23 mouse cellular contexts compared by ENCODE assay signal in the genomic region with DNA sequence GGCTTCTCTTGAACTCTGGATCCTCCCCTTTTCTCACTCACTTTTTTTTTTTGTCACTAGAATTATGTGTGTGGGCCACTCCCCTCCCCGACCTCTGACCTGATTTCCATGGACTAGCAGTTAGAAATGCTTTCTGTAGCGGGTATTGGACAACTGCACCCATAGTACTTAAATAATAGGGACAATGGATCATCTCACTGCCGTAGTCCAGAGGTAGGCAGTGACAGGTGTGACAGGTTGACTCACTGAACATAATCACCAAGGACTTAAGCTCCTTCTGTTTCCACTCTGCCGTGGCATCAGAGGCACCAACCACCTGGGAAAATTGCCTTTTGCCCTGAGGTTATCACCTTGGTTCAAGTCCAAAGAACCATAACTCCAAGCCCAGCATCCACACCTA. TPM values are rescaled to one million over a fixed set of nuclear protein-coding genes. Genes with fewer than 3 reads are reported as not detected.
DNase-seq lines count a peak whose midpoint lies in the region; ATAC-seq and TF ChIP-seq lines count a peak whose summit lies in the region.
"Had no signal": no experiment of that assay in that cellular context is flagged by ENCODE, and none has a peak within 500 bp of the region (broad histone marks: within the 10 kb centered on the region; RNA-seq: fewer than 3 reads in every experiment).

No protein-coding gene starts in this region.

- no peak overlapping the region for H3K4me3 ChIP-seq in intestine, embryonic 16.5 days (ENCODE audit: low read length)
- no peak overlapping the region for H3K4me3 ChIP-seq in intestine, embryonic 15.5 days (replicated peaks)
- no peak overlapping the region for H3K4me3 ChIP-seq in kidney, embryonic 14.5 days (ENCODE audit: low read length)
- no peak overlapping the region for H3K4me3 ChIP-seq in intestine, postnatal 0 days (ENCODE audit: low read depth, low read length)
- H3K4me3 ChIP-seq in small intestine, adult 2 months (ENCODE audit: low read depth, low read length): no peak overlapping the region
- H3K4me3 ChIP-seq: embryonic facial prominence, embryonic 12.5 days; embryonic facial prominence, embryonic 15.5 days; erythroblast, embryonic 14.5 days; forebrain, embryonic 12.5 days; forebrain, embryonic 15.5 days; heart, embryonic 13.5 days; hindbrain, embryonic 12.5 days; hindbrain, embryonic 15.5 days had no signal

- no peaks in the 10 kb centered on the region for H3K4me1 ChIP-seq in intestine, embryonic 16.5 days (ENCODE audit: control insufficient read depth, insufficient read depth, low read length)
- H3K4me1 ChIP-seq in intestine, embryonic 15.5 days (replicated peaks): no peaks in the 10 kb centered on the region
- peaks cover 2% of the 10 kb centered on the region; the same call in 1 of the 2 replicates for H3K4me1 ChIP-seq in kidney, embryonic 14.5 days (ENCODE audit: control insufficient read depth, insufficient read depth, low read length)
- no peaks in the 10 kb centered on the region for H3K4me1 ChIP-seq in intestine, postnatal 0 days (replicated peaks; ENCODE audit: control insufficient read depth, insufficient read depth, low read length)
- peaks cover 13% of the 10 kb centered on the region; the same call in 1 of the 2 replicates for H3K4me1 ChIP-seq in small intestine, adult 2 months (ENCODE audit: control insufficient read depth, insufficient read depth, insufficient read length, low read length)
- H3K4me1 ChIP-seq: embryonic facial prominence, embryonic 12.5 days; embryonic facial prominence, embryonic 15.5 days; forebrain, embryonic 12.5 days; hindbrain, embryonic 12.5 days; hindbrain, embryonic 15.5 days had no signal

- TF ChIP-seq POLR2A in small intestine, adult 2 months (IDR thresholded peaks at IDR 0.05; ENCODE audit: low read depth, low read length): no peak

- H3K9ac ChIP-seq in intestine, embryonic 16.5 days (ENCODE audit: low read depth, low read length): no peak overlapping the region
- H3K9ac ChIP-seq in intestine, embryonic 15.5 days: no peak overlapping the region
- H3K9ac ChIP-seq in kidney, embryonic 14.5 days (ENCODE audit: low read depth, low read length): no peak overlapping the region
- H3K9ac ChIP-seq in intestine, postnatal 0 days (ENCODE audit: low read depth, low read length): no peak overlapping the region
- H3K9ac ChIP-seq: embryonic facial prominence, embryonic 12.5 days; embryonic facial prominence, embryonic 15.5 days; forebrain, embryonic 12.5 days; forebrain, embryonic 15.5 days; heart, embryonic 13.5 days; hindbrain, embryonic 12.5 days; hindbrain, embryonic 15.5 days had no signal

- no peaks in the 10 kb centered on the region for H3K9me3 ChIP-seq in intestine, embryonic 16.5 days (ENCODE audit: control insufficient read depth, low read length)
- H3K9me3 ChIP-seq in intestine, embryonic 15.5 days: no peaks in the 10 kb centered on the region
- H3K9me3 ChIP-seq in kidney, embryonic 14.5 days (ENCODE audit: control insufficient read depth, low read length): no peaks in the 10 kb centered on the region
- no peaks in the 10 kb centered on the region for H3K9me3 ChIP-seq in intestine, postnatal 0 days (ENCODE audit: control insufficient read depth)
- H3K9me3 ChIP-seq: embryonic facial prominence, embryonic 12.5 days; embryonic facial prominence, embryonic 15.5 days; forebrain, embryonic 12.5 days; forebrain, embryonic 15.5 days; heart, embryonic 13.5 days; hindbrain, embryonic 12.5 days; hindbrain, embryonic 15.5 days had no signal

- 68% methylated on average over 4 of the region's 4 CpGs for WGBS in intestine, embryonic 16.5 days
- 71% methylated on average over 4 of the region's 4 CpGs for WGBS in intestine, embryonic 15.5 days
- 48% methylated on average over 4 of the region's 4 CpGs for WGBS in kidney, embryonic 14.5 days
- WGBS in intestine, postnatal 0 days: 40% methylated on average over 4 of the region's 4 CpGs
- WGBS in small intestine, adult 2 months: 30% methylated on average over 4 of the region's 4 CpGs

- peak; percentile 21 to 33 for DNase-seq in kidney, postnatal 25 days
- DNase-seq: adrenal gland, adult 2 months; adrenal gland, postnatal 14 days; cerebellum, adult 11 months; cerebellum, adult 2 months; cerebellum, adult 9-11 months; cerebellum, postnatal 25 days; gastrocnemius, postnatal 25 days had no signal

- H3K4me2 ChIP-seq in intestine, embryonic 16.5 days (ENCODE audit: low read depth, low read length): no peak overlapping the region
- H3K4me2 ChIP-seq in intestine, embryonic 15.5 days (replicated peaks): no peak overlapping the region
- no peak overlapping the region for H3K4me2 ChIP-seq in kidney, embryonic 14.5 days (replicated peaks; ENCODE audit: low read depth, low read length)
- H3K4me2 ChIP-seq in intestine, postnatal 0 days (replicated peaks; ENCODE audit: low read depth): no peak overlapping the region
- H3K4me2 ChIP-seq: embryonic facial prominence, embryonic 12.5 days; embryonic facial prominence, embryonic 15.5 days; forebrain, embryonic 12.5 days; forebrain, embryonic 15.5 days; heart, embryonic 13.5 days; hindbrain, embryonic 12.5 days; hindbrain, embryonic 15.5 days had no signal

- no peaks in the 10 kb centered on the region for H3K27me3 ChIP-seq in intestine, embryonic 16.5 days (replicated peaks; ENCODE audit: control insufficient read depth, insufficient read depth, low read length)
- H3K27me3 ChIP-seq in intestine, embryonic 15.5 days (replicated peaks): no peaks in the 10 kb centered on the region
- no peaks in the 10 kb centered on the region for H3K27me3 ChIP-seq in kidney, embryonic 14.5 days (ENCODE audit: control insufficient read depth, insufficient read depth, low read length)
- H3K27me3 ChIP-seq in intestine, postnatal 0 days (replicated peaks; ENCODE audit: control insufficient read depth, insufficient read depth, low read length): no peaks in the 10 kb centered on the region
- no peaks in the 10 kb centered on the region for H3K27me3 ChIP-seq in small intestine, adult 2 months (ENCODE audit: control insufficient read depth, insufficient read depth, low read length)
- H3K27me3 ChIP-seq: embryonic facial prominence, embryonic 12.5 days; embryonic facial prominence, embryonic 15.5 days; forebrain, embryonic 12.5 days; forebrain, embryonic 15.5 days; heart, embryonic 13.5 days; hindbrain, embryonic 12.5 days; hindbrain, embryonic 15.5 days had no signal

- TF ChIP-seq CTCF in intestine, postnatal 0 days (IDR thresholded peaks at IDR 0.05; ENCODE audit: low read depth): no peak
- TF ChIP-seq CTCF in small intestine, adult 2 months (IDR thresholded peaks at IDR 0.05; ENCODE audit: extremely low read depth, insufficient read length, insufficient replicate concordance, low read depth, low read length): no peak

- ATAC-seq in intestine, embryonic 16.5 days: 0 out of 2 replicates have a peak, but pooled peaks have one; percentile 40
- no peak for ATAC-seq in intestine, embryonic 15.5 days
- no peak for ATAC-seq in kidney, embryonic 14.5 days (ENCODE audit: low FRiP score, low TSS enrichment)
- ATAC-seq in intestine, postnatal 0 days: peak; percentile 63
- ATAC-seq in erythroblast, adult 5-6 weeks (replicated peaks; ENCODE audit: low FRiP score, poor library complexity, severe bottlenecking): no peak
- ATAC-seq: CD4-positive, CD25-positive, alpha-beta regulatory T cell, adult 4 months; forebrain, embryonic 15.5 days had no signal

- H3K27ac ChIP-seq in intestine, embryonic 16.5 days (ENCODE audit: low read length): no peak overlapping the region
- H3K27ac ChIP-seq in intestine, embryonic 15.5 days: no peak overlapping the region
- no peak overlapping the region for H3K27ac ChIP-seq in kidney, embryonic 14.5 days (ENCODE audit: low read depth, low read length)
- H3K27ac ChIP-seq in intestine, postnatal 0 days (ENCODE audit: low read depth, low read length): no peak overlapping the region
- H3K27ac ChIP-seq in small intestine, adult 2 months (ENCODE audit: insufficient read depth, low read depth, low read length): peak overlapping the region; percentile 15; the same call in 1 of the 2 replicates
- H3K27ac ChIP-seq: embryonic facial prominence, embryonic 12.5 days; embryonic facial prominence, embryonic 15.5 days; forebrain, embryonic 12.5 days; forebrain, embryonic 15.5 days; heart, embryonic 13.5 days; hindbrain, embryonic 12.5 days; hindbrain, embryonic 15.5 days had no signal

- H3K36me3 ChIP-seq in intestine, embryonic 16.5 days (ENCODE audit: control insufficient read depth, insufficient read depth, low read length): no peaks in the 10 kb centered on the region
- no peaks in the 10 kb centered on the region for H3K36me3 ChIP-seq in intestine, embryonic 15.5 days
- no peaks in the 10 kb centered on the region for H3K36me3 ChIP-seq in kidney, embryonic 14.5 days (ENCODE audit: control insufficient read depth, insufficient read depth, low read length)
- H3K36me3 ChIP-seq in intestine, postnatal 0 days (ENCODE audit: control insufficient read depth, insufficient read depth): no peaks in the 10 kb centered on the region
- H3K36me3 ChIP-seq in small intestine, adult 2 months (ENCODE audit: control insufficient read depth, insufficient read depth, low read length): no peaks in the 10 kb centered on the region
- H3K36me3 ChIP-seq: embryonic facial prominence, embryonic 12.5 days; embryonic facial prominence, embryonic 15.5 days; forebrain, embryonic 12.5 days; forebrain, embryonic 15.5 days; heart, embryonic 13.5 days; hindbrain, embryonic 12.5 days; hindbrain, embryonic 15.5 days had no signal

RNA-seq across cellular contexts. Expression of a gene that starts 32.5 kb away (rescaled TPM):
- polyA plus RNA-seq in intestine, embryonic 16.5 days (2015; fragmentation: Nextera tagmentation; extraction: Ambion mirVana): 7.4 and 8.1 TPM in 2 replicates
- polyA plus RNA-seq in intestine, embryonic 15.5 days (2015; fragmentation: Nextera tagmentation; extraction: Ambion mirVana): 9.0 and 9.8 TPM in 2 replicates
- polyA plus RNA-seq in kidney, embryonic 14.5 days (2014; fragmentation: Nextera tagmentation; extraction: Ambion mirVana): 15.3 and 23.5 TPM in 2 replicates
- 4.5 and 5.0 TPM in 2 replicates for polyA plus RNA-seq in intestine, postnatal 0 days (2015; fragmentation: Nextera tagmentation; extraction: Ambion mirVana)
- 0.52 and 0.67 TPM in 2 replicates for polyA plus RNA-seq in small intestine, adult 2 months (2012; rRNA removed)
- 0.58 and 2.5 TPM in 2 replicates for total RNA-seq in erythroblast, adult 5-6 weeks (2015; ENCODE audit: low replicate concordance)
- 0.09 and 0.98 TPM in 2 replicates for total RNA-seq in erythroblast, adult 5-6 weeks (2017; ENCODE audit: low replicate concordance)

Comparison
In these comparisons a context has a peak if more than half of its experiments do, and no peak if none do; other contexts are left out.
1. ATAC-seq: peak in intestine, embryonic 16.5 days (single experiment) and intestine, postnatal 0 days (single experiment); none in intestine, embryonic 15.5 days (single experiment), kidney, embryonic 14.5 days (single experiment) and erythroblast, adult 5-6 weeks (single experiment).